Mouse (Mus musculus) liver, embryonic 13.5 days (tissue): ENCODE data around the gene Hist1h4d. TPM values are rescaled to one million over a fixed set of nuclear protein-coding genes. Genes with fewer than 3 reads are reported as not detected.
"Not testable (repeated sequence)": the region's sequence is repeated elsewhere in the genome, so short reads cannot be mapped to it uniquely, and the experiment has no call there.

Source experiments
- ATAC-seq: fragments of 200-750 bp; cut with Nextera tagmentation; 2 replicates; pipeline ENCODE4 v1.8.0; 2017; ENCODE audit warnings: low read depth, mild to moderate bottlenecking, moderate number of reproducible peaks, moderate library complexity
- DNase-seq: peaks from one replicate; pipeline ENCODE4 v3.0.0; 2022
- H3K27ac ChIP-seq: fragments of 300-500 bp; sonication (generic); 2 replicates; pipeline ENCODE4 v1.5.1; 2015; ENCODE audit warnings: moderate library complexity, mild to moderate bottlenecking, inconsistent platforms
- H3K27me3 ChIP-seq: fragments of 300-500 bp; sonication (generic); 2 replicates; pipeline ENCODE4 v1.6.1; 2015; ENCODE audit warnings: mild to moderate bottlenecking, inconsistent platforms
- H3K36me3 ChIP-seq: fragments of 300-500 bp; sonication (generic); 2 replicates; pipeline ENCODE4 v1.6.1; 2015; ENCODE audit warnings: mild to moderate bottlenecking, inconsistent platforms
- H3K4me1 ChIP-seq: fragments of 300-500 bp; sonication (generic); replicated peaks from 2 replicates; pipeline ENCODE4 v1.6.1; 2015; ENCODE audit warnings: inconsistent platforms
- H3K4me2 ChIP-seq: fragments of 300-500 bp; sonication (generic); 2 replicates; pipeline ENCODE4 v1.6.1; 2015; ENCODE audit warnings: inconsistent platforms, mild to moderate bottlenecking, moderate library complexity
- H3K4me3 ChIP-seq: fragments of 300-500 bp; sonication (generic); replicated peaks from 2 replicates; pipeline ENCODE4 v1.5.1; 2015; ENCODE audit warnings: mild to moderate bottlenecking, inconsistent platforms
- H3K9ac ChIP-seq: fragments of 300-500 bp; sonication (generic); 2 replicates; pipeline ENCODE4 v1.6.1; 2015; ENCODE audit warnings: mild to moderate bottlenecking, inconsistent platforms
- H3K9me3 ChIP-seq: fragments of 300-500 bp; sonication (generic); replicated peaks from 2 replicates; pipeline ENCODE4 v1.6.1; 2016; ENCODE audit warnings: inconsistent platforms
- WGBS: fragments of 180-500 bp; shearing (Covaris S2); methylation state at CpG from one replicate; pipeline ENCODE4 v1.1.7; 2015; ENCODE audit not compliant: insufficient replicate concordance; 5-methylcytosine and 5-hydroxymethylcytosine counted together
- polyA plus RNA-seq: library from polyadenylated mRNA; unstranded; fragments of >200 nt; fragmentation: Nextera tagmentation; extraction: Ambion mirVana; gene quantifications from 2 replicates; pipeline ENCODE4 v1.2.1, GENCODE M21; 2015

Hist1h4d gene
- polyA plus RNA-seq, 1 experiment from 2014 or later, result 152 TPM

DNA sequence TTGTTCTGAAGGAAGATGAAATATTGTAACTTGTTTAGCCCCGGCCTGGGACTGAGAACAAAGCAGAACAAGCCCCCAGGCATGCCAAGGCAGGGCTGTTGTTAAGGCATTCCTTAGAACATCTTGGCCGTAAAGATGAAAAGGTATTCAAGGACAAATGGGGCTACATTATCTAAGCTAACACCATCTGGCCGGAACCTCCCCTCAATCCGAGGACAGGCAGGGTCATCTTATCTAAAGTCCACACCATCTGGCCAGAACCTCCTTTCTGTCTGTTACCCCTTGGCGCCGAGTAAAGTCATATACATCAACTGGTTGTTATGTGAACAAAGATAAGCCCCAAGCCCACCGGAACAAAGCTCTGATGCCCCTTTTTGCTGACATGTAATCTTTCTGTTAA, 10.5 kb downstream of the Hist1h4d start:
- not testable (repeated sequence) for H3K4me2 ChIP-seq, H3K36me3 ChIP-seq, DNase-seq, H3K27ac ChIP-seq, ATAC-seq, H3K9ac ChIP-seq, H3K9me3 ChIP-seq, H3K27me3 ChIP-seq, H3K4me3 ChIP-seq
- WGBS, result 61% methylated on average over 7 of the region's 7 CpGs
- H3K4me1 ChIP-seq, result peaks cover 58% of the 10 kb centered on the region

DNA sequence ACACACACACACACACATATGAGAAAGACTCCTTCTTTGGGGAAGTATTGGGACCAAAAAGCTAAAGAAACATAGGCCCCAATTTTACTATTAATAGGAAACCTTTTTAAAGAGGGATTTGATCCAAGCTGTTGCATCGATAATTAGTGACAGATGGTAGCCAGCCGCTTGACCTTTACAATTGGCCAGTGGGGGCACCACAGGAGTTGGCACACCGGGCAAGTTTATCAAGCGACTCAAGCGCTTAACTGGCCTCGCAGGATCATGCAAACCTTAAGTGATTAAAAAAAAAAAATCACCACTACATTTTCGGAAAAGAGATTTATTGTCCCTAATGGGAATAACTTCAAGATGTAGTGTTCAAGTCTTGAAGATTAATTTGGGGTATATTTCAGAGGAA, 11.2 kb downstream of the Hist1h4d start:
- Histone ChIP-seq H3K27ac (peak overlapping the region; percentile 80), H3K9ac (peak overlapping the region; percentile 56; the same call in 1 of the 2 replicates)
- WGBS, result 71% methylated on average over 7 of the region's 7 CpGs

DNA sequence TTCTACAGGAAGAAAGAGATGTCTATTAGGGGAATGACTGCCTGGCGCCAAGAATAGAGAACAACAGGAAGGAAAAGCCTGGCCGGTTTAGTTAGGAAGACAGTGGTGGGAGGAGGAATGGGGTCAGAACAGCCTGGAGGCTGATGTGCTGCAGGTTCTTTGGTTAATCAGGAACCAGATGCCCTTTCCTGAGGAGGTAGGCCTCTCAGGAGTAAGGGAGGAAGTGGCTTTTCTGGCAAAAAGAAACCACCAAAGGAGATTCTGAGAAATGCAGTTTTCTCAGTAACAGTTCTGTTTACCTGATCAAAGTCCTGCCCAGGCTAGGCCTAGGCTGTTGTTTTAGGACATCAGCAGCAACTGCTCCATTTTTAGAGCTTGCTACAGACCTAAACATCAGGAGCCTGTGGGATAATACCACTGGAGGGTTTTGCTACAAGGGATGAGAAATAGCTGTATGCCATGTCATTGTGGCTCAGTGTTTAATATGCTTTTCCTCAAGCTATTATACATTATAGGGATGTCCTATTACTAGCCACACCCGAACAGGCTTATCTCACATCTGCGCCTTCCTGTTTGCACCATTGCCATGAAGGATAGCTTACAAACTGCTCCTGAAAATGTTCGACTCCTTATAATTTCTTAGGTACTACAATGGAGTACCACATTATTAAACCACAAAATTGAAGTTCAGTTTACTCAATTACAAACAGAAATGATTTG, 11.8 kb downstream of the Hist1h4d start:
- WGBS, result 20% methylated on average over 5 of the region's 5 CpGs
- Histone ChIP-seq H3K27ac (peak overlapping the region; percentile 80), H3K9ac (peak overlapping the region; percentile 56), H3K4me3 (no peak overlapping the region), H3K36me3 (no peaks in the 10 kb centered on the region), H3K4me1 (peaks cover 61% of the 10 kb centered on the region), H3K9me3 (no peaks in the 10 kb centered on the region), H3K4me2 (peak overlapping the region; percentile 9; the same call in 1 of the 2 replicates), H3K27me3 (no peaks in the 10 kb centered on the region)
- ATAC-seq (0 out of 2 replicates have a peak, but pooled peaks have one; percentile 30), DNase-seq (no peak)

More for the DNA sequence above, 11.2 kb downstream of the Hist1h4d start:
- ATAC-seq (no peak), DNase-seq (no peak)
- H3K4me1 ChIP-seq, result peaks cover 61% of the 10 kb centered on the region
- H3K36me3 ChIP-seq, result no peaks in the 10 kb centered on the region
- no peak overlapping the region for H3K4me3 ChIP-seq
- no peak overlapping the region for H3K4me2 ChIP-seq
- H3K9me3 ChIP-seq, result no peaks in the 10 kb centered on the region
- H3K27me3 ChIP-seq, result no peaks in the 10 kb centered on the region

DNA sequence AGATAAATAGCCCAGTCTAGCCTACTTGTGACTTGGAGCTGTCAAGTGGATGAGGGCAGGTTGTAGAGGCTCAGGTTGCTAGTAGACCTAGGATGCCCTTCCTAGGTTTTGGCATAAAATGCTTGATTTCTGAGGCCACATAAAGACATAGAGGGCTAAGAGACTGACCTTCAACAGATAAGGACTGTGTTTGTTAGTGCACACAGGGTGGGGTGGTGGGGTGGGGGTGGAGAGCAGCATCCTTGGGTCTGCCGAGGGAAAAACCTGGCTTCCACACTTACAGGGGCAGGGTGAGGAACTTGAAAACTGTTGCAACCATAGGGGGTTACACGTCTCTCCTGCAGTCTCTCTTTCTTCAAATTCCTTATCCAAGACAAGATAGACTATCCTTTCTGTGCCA, 13.8 kb downstream of the Hist1h4d start:
- no peaks in the 10 kb centered on the region for H3K9me3 ChIP-seq
- no peaks in the 10 kb centered on the region for H3K36me3 ChIP-seq
- H3K4me3 ChIP-seq, result no peak overlapping the region
- H3K9ac ChIP-seq, result peak overlapping the region; percentile 71
- peak overlapping the region; percentile 96 for H3K27ac ChIP-seq
- WGBS, result 27% methylated on average over 2 of the region's 2 CpGs
- H3K4me2 ChIP-seq, result peak overlapping the region; percentile 38
- ATAC-seq, result peak; percentile 52
- H3K27me3 ChIP-seq, result no peaks in the 10 kb centered on the region
- peaks cover 52% of the 10 kb centered on the region for H3K4me1 ChIP-seq
- DNase-seq, result no peak

DNA sequence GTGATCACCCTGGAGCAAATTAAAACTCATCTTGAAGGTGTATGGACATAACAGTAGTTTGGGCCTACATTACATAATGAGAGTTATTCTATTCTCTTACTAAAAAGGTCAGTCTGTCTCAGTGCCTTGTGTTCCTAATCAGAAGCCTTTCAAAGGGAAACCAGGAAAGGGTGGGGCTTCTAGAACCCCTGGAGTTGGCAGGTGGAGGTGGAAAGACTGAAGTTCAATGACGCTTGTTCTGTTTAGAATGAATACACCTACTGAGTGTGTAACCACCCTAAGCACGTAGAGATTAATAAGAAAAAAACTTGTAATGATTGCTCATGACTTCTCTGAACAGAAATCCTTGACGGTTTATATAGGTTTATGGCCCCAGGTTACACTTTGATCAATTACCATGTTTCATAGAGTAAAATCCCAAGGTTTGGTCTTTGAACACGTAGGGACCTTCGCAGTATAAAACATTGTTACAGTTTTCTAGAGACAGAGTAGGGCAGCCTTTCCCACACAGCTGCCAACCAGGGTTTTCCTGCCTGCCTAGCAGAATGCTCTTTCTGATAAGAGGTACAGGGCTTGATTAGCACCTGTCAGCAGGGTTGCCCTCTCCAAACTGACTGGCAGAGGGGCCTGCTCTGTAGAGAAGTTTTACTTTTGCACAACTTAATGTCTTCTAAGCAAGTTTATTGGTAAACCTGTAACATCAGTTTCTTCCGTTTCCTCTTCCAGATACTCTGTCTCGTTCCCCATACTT, 14.4 kb downstream of the Hist1h4d start:
- Histone ChIP-seq H3K4me2 (peak overlapping the region; percentile 38), H3K27me3 (no peaks in the 10 kb centered on the region), H3K9me3 (no peaks in the 10 kb centered on the region), H3K27ac (peak overlapping the region; percentile 96), H3K4me1 (peaks cover 52% of the 10 kb centered on the region), H3K36me3 (no peaks in the 10 kb centered on the region), H3K4me3 (0 out of 2 replicates have a peak overlapping the region, but pooled peaks have one; percentile 8), H3K9ac (peak overlapping the region; percentile 71)
- ATAC-seq, result peak; percentile 95
- WGBS, result 39% methylated on average over 7 of the region's 7 CpGs
- DNase-seq, result peak; percentile 67

DNA sequence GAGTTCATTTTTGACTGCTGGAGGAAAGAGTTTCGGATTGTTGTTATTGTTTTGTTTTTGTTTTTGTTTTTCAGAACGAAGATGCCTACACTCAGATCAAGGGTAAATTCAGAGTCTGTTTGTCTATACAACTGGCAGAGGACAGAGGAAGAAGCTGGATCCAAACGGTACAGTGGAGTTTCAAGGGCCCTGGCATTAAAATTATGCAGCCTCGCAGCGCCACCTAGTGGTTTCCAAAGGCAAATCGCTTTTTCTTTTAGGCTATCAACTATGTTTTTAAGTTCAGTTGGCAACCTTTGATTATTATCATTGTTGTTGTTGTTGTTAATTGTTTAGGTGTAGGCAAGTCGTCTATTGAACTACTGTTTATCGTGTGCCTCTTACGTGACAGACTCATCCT, 16.6 kb downstream of the Hist1h4d start:
- Histone ChIP-seq H3K4me1 (peaks cover 47% of the 10 kb centered on the region), H3K27me3 (no peaks in the 10 kb centered on the region), H3K4me2 (no peak overlapping the region), H3K4me3 (no peak overlapping the region), H3K36me3 (no peaks in the 10 kb centered on the region), H3K9me3 (no peaks in the 10 kb centered on the region), H3K27ac (peak overlapping the region; percentile 96; the same call in 1 of the 2 replicates), H3K9ac (peak overlapping the region; percentile 47; the same call in 1 of the 2 replicates)
- 5% methylated on average over 9 of the region's 9 CpGs for WGBS
- DNase-seq (peak; percentile 68), ATAC-seq (no peak)

DNA sequence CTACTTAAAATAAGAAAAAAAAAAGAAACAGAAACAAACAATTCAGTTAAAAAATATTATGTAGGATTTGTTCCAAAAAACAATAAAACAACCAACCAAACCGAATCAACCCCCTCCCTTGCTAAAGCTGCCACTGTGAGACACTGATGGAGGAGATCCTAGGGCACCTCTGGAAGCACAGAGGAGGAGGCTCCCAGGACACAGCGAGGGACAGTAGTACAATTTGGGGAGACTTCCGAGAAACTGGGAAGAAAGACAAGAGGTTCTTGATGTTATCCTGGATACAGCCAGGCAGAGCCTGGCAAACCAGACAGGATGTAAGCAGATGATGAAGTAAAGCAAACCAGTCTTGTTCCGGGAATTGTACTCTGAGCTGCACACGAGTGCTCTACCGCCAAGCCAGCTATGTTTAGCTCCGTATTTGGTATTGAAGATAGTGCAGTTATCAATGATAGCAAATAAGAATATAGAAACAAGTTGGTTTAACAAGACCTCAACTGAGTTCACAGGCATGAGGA, 21.8 kb downstream of the Hist1h4d start:
- H3K27ac ChIP-seq, result no peak overlapping the region
- H3K4me2 ChIP-seq, result no peak overlapping the region

DNA sequence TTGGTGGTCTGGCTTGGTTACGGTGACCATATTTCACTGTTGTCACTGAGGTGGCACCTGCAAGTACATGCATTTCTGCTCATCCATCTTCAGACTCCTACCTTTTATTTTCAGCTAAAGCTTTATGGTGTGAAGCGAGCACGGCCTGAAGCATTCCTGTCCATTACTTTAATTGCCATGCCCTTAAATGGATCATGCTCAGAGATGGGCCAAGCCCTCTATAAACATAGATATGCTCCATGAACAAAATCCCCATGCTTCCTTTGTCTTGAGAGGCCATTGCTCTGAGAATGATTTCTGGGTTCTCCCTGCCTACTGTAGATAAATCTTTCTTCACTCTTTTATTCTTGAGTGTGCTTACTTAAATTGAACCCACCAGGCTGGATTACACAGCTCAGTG, 23.1 kb downstream of the Hist1h4d start:
- Histone ChIP-seq H3K27ac (no peak overlapping the region), H3K9me3 (no peaks in the 10 kb centered on the region), H3K27me3 (no peaks in the 10 kb centered on the region), H3K4me3 (no peak overlapping the region), H3K36me3 (no peaks in the 10 kb centered on the region), H3K9ac (0 out of 2 replicates have a peak overlapping the region, but pooled peaks have one; percentile 6), H3K4me2 (no peak overlapping the region), H3K4me1 (peaks cover 30% of the 10 kb centered on the region)
- WGBS, result 91% methylated on average over 3 of the region's 3 CpGs
- DNase-seq (no peak), ATAC-seq (no peak)

More for the DNA sequence above, 21.8 kb downstream of the Hist1h4d start:
- Histone ChIP-seq H3K9ac (no peak overlapping the region), H3K9me3 (no peaks in the 10 kb centered on the region), H3K27me3 (no peaks in the 10 kb centered on the region), H3K4me3 (no peak overlapping the region), H3K4me1 (peaks cover 18% of the 10 kb centered on the region), H3K36me3 (no peaks in the 10 kb centered on the region)
- WGBS, result 42% methylated on average over 7 of the region's 7 CpGs
- DNase-seq (no peak), ATAC-seq (peak; percentile 45; the same call in 1 of the 2 replicates)

DNA sequence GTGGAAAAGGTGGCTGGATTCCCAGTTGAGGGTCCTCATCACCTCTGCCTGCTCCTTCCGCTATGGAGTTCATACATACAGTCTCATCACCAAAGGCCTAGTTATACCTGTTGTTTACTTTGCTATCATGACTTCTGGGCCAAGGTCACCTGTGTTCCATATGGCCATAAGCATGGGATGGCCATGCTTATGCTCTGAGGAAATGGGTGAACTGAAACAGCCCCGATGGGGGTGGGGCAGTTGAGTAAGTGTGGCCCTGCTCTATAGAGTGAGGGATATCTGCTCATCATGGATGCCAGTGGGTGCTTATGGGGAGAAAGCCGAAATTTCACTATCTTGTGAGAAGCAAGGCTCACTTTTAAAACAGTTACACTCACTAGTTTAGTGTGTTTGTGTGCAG, 23.7 kb downstream of the Hist1h4d start:
- H3K27me3 ChIP-seq, result no peaks in the 10 kb centered on the region
- 76% methylated on average over 3 of the region's 3 CpGs for WGBS

DNA sequence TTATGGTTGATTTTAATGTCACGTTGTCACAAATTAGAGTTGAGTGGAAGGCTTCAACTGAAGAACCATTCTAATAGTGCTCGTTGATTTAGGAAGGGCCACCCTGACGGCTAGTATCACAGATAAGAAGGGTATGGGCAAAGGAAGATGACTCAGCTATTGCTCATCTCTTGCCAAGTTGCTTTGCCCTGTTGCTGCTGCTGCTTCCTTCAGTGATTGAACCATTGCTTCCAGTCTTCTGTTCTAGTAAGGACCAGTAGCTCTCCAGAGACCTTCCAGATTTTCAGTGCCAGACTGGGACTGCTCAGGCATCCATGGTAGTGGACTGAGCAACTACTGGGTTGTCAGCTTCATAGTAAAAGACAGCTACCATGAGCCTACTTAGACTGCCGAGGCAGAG, 27.8 kb downstream of the Hist1h4d start:
- WGBS, result 23% methylated on average over 4 of the region's 4 CpGs
- H3K9ac ChIP-seq, result peak overlapping the region; percentile 56; the same call in 1 of the 2 replicates
- H3K4me1 ChIP-seq, result peaks cover 35% of the 10 kb centered on the region
- H3K36me3 ChIP-seq, result peaks cover 14% of the 10 kb centered on the region
- peak overlapping the region; percentile 86 for H3K27ac ChIP-seq
- peak overlapping the region; percentile 51 for H3K4me2 ChIP-seq
- DNase-seq, result peak; percentile 44
- no peak overlapping the region for H3K4me3 ChIP-seq
- H3K9me3 ChIP-seq, result no peaks in the 10 kb centered on the region
- ATAC-seq, result peak; percentile 97
- H3K27me3 ChIP-seq, result no peaks in the 10 kb centered on the region

More for the DNA sequence above, 23.7 kb downstream of the Hist1h4d start:
- Histone ChIP-seq H3K27ac (peak overlapping the region; percentile 45; the same call in 1 of the 2 replicates), H3K4me1 (peaks cover 36% of the 10 kb centered on the region), H3K36me3 (no peaks in the 10 kb centered on the region), H3K4me3 (no peak overlapping the region), H3K9me3 (no peaks in the 10 kb centered on the region), H3K9ac (0 out of 2 replicates have a peak overlapping the region, but pooled peaks have one; percentile 6), H3K4me2 (no peak overlapping the region)
- ATAC-seq, result no peak
- no peak for DNase-seq

DNA sequence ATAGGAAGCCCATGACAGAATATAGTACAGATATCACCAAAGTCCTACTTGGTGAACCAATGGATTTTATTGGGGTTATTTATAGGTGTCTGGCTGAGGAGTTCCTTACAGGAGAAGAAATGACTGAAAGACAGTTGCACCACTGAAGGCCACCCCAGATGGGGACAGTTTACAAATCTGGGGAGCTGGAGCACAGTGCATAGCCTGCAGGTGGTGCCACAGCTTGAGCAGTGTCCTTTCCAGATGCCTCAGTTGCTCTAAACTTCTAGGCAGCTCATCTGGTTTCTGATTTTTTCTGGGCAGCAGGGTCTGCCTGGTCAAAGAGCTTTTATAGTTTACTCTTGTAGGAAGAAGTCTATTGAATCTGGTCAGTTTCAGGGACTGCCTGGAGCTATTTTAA, 28.4 kb downstream of the Hist1h4d start:
- ATAC-seq (no peak), DNase-seq (no peak)
- Histone ChIP-seq H3K36me3 (peaks cover 14% of the 10 kb centered on the region), H3K4me3 (no peak overlapping the region), H3K9me3 (no peaks in the 10 kb centered on the region), H3K27ac (peak overlapping the region; percentile 86), H3K27me3 (no peaks in the 10 kb centered on the region), H3K4me1 (peaks cover 33% of the 10 kb centered on the region), H3K9ac (peak overlapping the region; percentile 56), H3K4me2 (peak overlapping the region; percentile 51)
